Mouse (Mus musculus): ENCODE data around the gene Gatad1. TPM values are rescaled to one million over a fixed set of nuclear protein-coding genes. Genes with fewer than 3 reads are reported as not detected.

Gatad1 gene
- polyA plus RNA-seq (2015; fragmentation: Nextera tagmentation; extraction: Ambion mirVana), result 63.7 and 70.5 TPM in 2 replicates

DNA sequence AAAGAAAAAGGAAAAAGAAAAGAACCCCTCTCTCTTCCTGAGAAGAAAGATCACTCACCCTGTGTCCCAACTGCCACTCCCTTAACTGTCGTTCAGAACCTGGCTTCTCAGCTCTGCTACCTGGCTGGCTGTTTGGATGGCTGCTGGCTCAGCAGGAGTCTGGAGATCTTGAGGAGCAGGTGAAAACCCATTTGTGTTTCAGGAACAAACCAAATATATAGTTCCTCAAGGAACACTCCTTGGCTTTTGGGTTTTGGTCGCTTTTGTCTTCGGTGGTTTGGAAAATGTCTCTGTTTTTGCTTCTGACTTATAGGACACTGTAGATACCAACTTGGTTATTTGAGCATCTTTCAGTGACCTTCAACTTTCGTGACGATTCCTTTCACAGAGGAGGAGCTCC is at the start of gene Gatad1:
Gene Gatad1, minus strand, starts transcription at position 101 of the 400 bp plus-strand sequence.
- no peak within 1 kb of the TSS for H3K4me2 ChIP-seq (replicated peaks; ENCODE audit: low read depth, low read length)
- no peak within 1 kb of the TSS for H3K4me3 ChIP-seq (ENCODE audit: low read length)
- no peak for ATAC-seq (ENCODE audit: low FRiP score, low TSS enrichment)
- H3K27me3 ChIP-seq (ENCODE audit: insufficient read depth, low read length), result no peaks in the 10 kb centered on the region
- no peaks in the 10 kb centered on the region for H3K36me3 ChIP-seq (ENCODE audit: insufficient read depth, low read length)
- H3K4me1 ChIP-seq (ENCODE audit: insufficient read depth, low read length), result no peaks in the 10 kb centered on the region
- no peak within 1 kb of the TSS for H3K27ac ChIP-seq (ENCODE audit: low read length)
- no peaks in the 10 kb centered on the region for H3K9me3 ChIP-seq (ENCODE audit: low read length)
- WGBS, result 78% methylated on average over 5 of the region's 5 CpGs
- H3K9ac ChIP-seq (replicated peaks; ENCODE audit: low read length), result no peak within 1 kb of the TSS

DNA sequence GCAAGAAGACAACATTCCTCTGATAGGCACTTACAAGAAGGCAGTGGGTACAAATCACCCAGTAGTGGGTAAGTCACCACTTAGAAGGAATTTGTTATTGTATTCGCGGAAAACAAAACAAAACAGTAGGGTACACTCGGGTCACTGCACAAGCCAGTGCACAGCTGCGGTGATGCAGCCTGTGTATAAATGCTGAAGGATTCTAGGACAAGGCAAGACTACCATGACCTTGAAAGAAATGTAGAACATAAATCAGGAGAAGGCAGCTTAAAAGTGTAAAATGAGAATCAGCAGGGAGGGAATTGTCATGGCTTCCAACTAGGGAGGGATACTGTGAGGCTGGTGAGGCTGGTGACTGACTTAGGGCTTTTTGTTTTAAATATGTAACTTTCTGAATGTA is 45.2 kb upstream of the Gatad1 start:
- 43% methylated on average over 4 of the region's 4 CpGs for WGBS
- peak; percentile 67 for ATAC-seq (ENCODE audit: low FRiP score, low TSS enrichment)
- no peaks in the 10 kb centered on the region for H3K4me1 ChIP-seq (ENCODE audit: insufficient read depth, low read length)

GRCm38 (mm10) chr5:3700025-3700424 is 43.0 kb upstream of the Gatad1 start:
- H3K27me3 ChIP-seq (ENCODE audit: insufficient read depth, low read length), result no peaks in the 10 kb centered on the region
- H3K4me3 ChIP-seq (ENCODE audit: low read length), result no peak overlapping the region
- no peak overlapping the region for H3K4me2 ChIP-seq (replicated peaks; ENCODE audit: low read depth, low read length)
- peaks cover 7% of the 10 kb centered on the region for H3K36me3 ChIP-seq (ENCODE audit: insufficient read depth, low read length)
- H3K9ac ChIP-seq (replicated peaks; ENCODE audit: low read length), result no peak overlapping the region
- no peak overlapping the region for H3K27ac ChIP-seq (ENCODE audit: low read length)
- WGBS, result 82% methylated on average over 5 of the region's 5 CpGs
- no peak for ATAC-seq (ENCODE audit: low FRiP score, low TSS enrichment)
- no peaks in the 10 kb centered on the region for H3K4me1 ChIP-seq (ENCODE audit: insufficient read depth, low read length)
- no peaks in the 10 kb centered on the region for H3K9me3 ChIP-seq (ENCODE audit: low read length)

More for the DNA sequence above, 45.2 kb upstream of the Gatad1 start:
- Histone ChIP-seq H3K27ac (ENCODE audit: low read length) (no peak overlapping the region), H3K4me2 (replicated peaks; ENCODE audit: low read depth, low read length) (no peak overlapping the region), H3K9ac (replicated peaks; ENCODE audit: low read length) (no peak overlapping the region), H3K9me3 (ENCODE audit: low read length) (no peaks in the 10 kb centered on the region), H3K4me3 (ENCODE audit: low read length) (no peak overlapping the region), H3K27me3 (ENCODE audit: insufficient read depth, low read length) (no peaks in the 10 kb centered on the region), H3K36me3 (ENCODE audit: insufficient read depth, low read length) (peaks cover 12% of the 10 kb centered on the region)

GRCm38 (mm10) chr5:3696031-3696430 is 39.0 kb upstream of the Gatad1 start:
- no peak overlapping the region for H3K27ac ChIP-seq (ENCODE audit: low read length)
- WGBS, result 89% methylated on average over 3 of the region's 3 CpGs
- H3K27me3 ChIP-seq (ENCODE audit: insufficient read depth, low read length), result no peaks in the 10 kb centered on the region
- no peak overlapping the region for H3K4me2 ChIP-seq (replicated peaks; ENCODE audit: low read depth, low read length)
- H3K9ac ChIP-seq (replicated peaks; ENCODE audit: low read length), result no peak overlapping the region
- ATAC-seq (ENCODE audit: low FRiP score, low TSS enrichment), result no peak
- no peak overlapping the region for H3K4me3 ChIP-seq (ENCODE audit: low read length)
- H3K9me3 ChIP-seq (ENCODE audit: low read length), result no peaks in the 10 kb centered on the region
- H3K36me3 ChIP-seq (ENCODE audit: insufficient read depth, low read length), result peaks cover 22% of the 10 kb centered on the region
- no peaks in the 10 kb centered on the region for H3K4me1 ChIP-seq (ENCODE audit: insufficient read depth, low read length)

DNA sequence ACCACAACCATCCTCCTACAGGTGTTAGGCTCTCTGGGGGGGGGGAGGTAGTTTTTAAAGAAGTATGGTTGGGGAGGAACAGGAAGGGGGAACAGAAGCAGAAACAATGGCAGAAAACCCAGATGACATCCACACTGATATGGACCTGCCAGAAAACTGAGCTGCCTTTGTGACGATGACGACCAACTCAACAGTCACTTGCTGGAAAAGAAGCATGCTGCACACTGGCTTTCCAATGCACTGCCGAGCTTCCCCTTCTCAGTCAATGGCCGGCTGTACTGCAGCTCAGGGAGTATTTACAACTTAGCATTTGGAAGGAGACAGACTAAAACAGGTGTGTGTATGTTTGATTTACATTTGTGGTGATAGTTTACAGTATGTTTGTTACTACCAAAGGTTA is 38.2 kb upstream of the Gatad1 start:
- Histone ChIP-seq H3K4me3 (ENCODE audit: low read length) (no peak overlapping the region), H3K9ac (replicated peaks; ENCODE audit: low read length) (no peak overlapping the region), H3K27me3 (ENCODE audit: insufficient read depth, low read length) (no peaks in the 10 kb centered on the region), H3K9me3 (ENCODE audit: low read length) (no peaks in the 10 kb centered on the region), H3K36me3 (ENCODE audit: insufficient read depth, low read length) (peaks cover 22% of the 10 kb centered on the region), H3K4me2 (replicated peaks; ENCODE audit: low read depth, low read length) (no peak overlapping the region), H3K27ac (ENCODE audit: low read length) (no peak overlapping the region), H3K4me1 (ENCODE audit: insufficient read depth, low read length) (no peaks in the 10 kb centered on the region)
- no peak for ATAC-seq (ENCODE audit: low FRiP score, low TSS enrichment)
- WGBS, result 87% methylated on average over 4 of the region's 4 CpGs

GRCm38 (mm10) chr5:3692956-3693355 is 36.0 kb upstream of the Gatad1 start:
- no peaks in the 10 kb centered on the region for H3K27me3 ChIP-seq (ENCODE audit: insufficient read depth, low read length)
- no peaks in the 10 kb centered on the region for H3K4me1 ChIP-seq (ENCODE audit: insufficient read depth, low read length)
- WGBS, result 93% methylated on average over 9 of the region's 9 CpGs
- ATAC-seq (ENCODE audit: low FRiP score, low TSS enrichment), result no peak
- H3K9ac ChIP-seq (replicated peaks; ENCODE audit: low read length), result no peak overlapping the region
- no peak overlapping the region for H3K4me2 ChIP-seq (replicated peaks; ENCODE audit: low read depth, low read length)
- no peak overlapping the region for H3K27ac ChIP-seq (ENCODE audit: low read length)
- H3K4me3 ChIP-seq (ENCODE audit: low read length), result no peak overlapping the region
- H3K36me3 ChIP-seq (ENCODE audit: insufficient read depth, low read length), result peaks cover 22% of the 10 kb centered on the region
- H3K9me3 ChIP-seq (ENCODE audit: low read length), result no peaks in the 10 kb centered on the region

- 98% methylated on average over 3 of the region's 3 CpGs for WGBS
- no peak overlapping the region for H3K4me2 ChIP-seq (replicated peaks; ENCODE audit: low read depth, low read length)
- H3K36me3 ChIP-seq (ENCODE audit: insufficient read depth, low read length), result peaks cover 19% of the 10 kb centered on the region
- no peak overlapping the region for H3K27ac ChIP-seq (ENCODE audit: low read length)
- H3K9me3 ChIP-seq (ENCODE audit: low read length), result no peaks in the 10 kb centered on the region
- H3K9ac ChIP-seq (replicated peaks; ENCODE audit: low read length), result no peak overlapping the region
- no peaks in the 10 kb centered on the region for H3K27me3 ChIP-seq (ENCODE audit: insufficient read depth, low read length)
- ATAC-seq (ENCODE audit: low FRiP score, low TSS enrichment), result no peak
- H3K4me3 ChIP-seq (ENCODE audit: low read length), result no peak overlapping the region
- H3K4me1 ChIP-seq (ENCODE audit: insufficient read depth, low read length), result no peaks in the 10 kb centered on the region
Measured at GRCm38 (mm10) chr5:3691283-3691682, 34.3 kb upstream of the Gatad1 start.

GRCm38 (mm10) chr5:3688298-3688697 is 31.3 kb upstream of the Gatad1 start:
- Histone ChIP-seq H3K36me3 (ENCODE audit: insufficient read depth, low read length) (peaks cover 19% of the 10 kb centered on the region), H3K27ac (ENCODE audit: low read length) (no peak overlapping the region), H3K9me3 (ENCODE audit: low read length) (no peaks in the 10 kb centered on the region), H3K9ac (replicated peaks; ENCODE audit: low read length) (no peak overlapping the region), H3K4me3 (ENCODE audit: low read length) (no peak overlapping the region), H3K4me1 (ENCODE audit: insufficient read depth, low read length) (no peaks in the 10 kb centered on the region), H3K27me3 (ENCODE audit: insufficient read depth, low read length) (no peaks in the 10 kb centered on the region), H3K4me2 (replicated peaks; ENCODE audit: low read depth, low read length) (no peak overlapping the region)
- peak; percentile 58; the same call in 1 of the 2 replicates for ATAC-seq (ENCODE audit: low FRiP score, low TSS enrichment)
- WGBS, result 77% methylated on average over 8 of the region's 8 CpGs

GRCm38 (mm10) chr5:3669938-3670554 is 13.1 kb upstream of the Gatad1 start:
- WGBS, result 88% methylated on average over 6 of the region's 6 CpGs
- no peak overlapping the region for H3K9ac ChIP-seq (replicated peaks; ENCODE audit: low read length)
- no peak overlapping the region for H3K27ac ChIP-seq (ENCODE audit: low read length)
- no peaks in the 10 kb centered on the region for H3K36me3 ChIP-seq (ENCODE audit: insufficient read depth, low read length)
- no peak for ATAC-seq (ENCODE audit: low FRiP score, low TSS enrichment)
- no peak overlapping the region for H3K4me2 ChIP-seq (replicated peaks; ENCODE audit: low read depth, low read length)
- no peak overlapping the region for H3K4me3 ChIP-seq (ENCODE audit: low read length)
- no peaks in the 10 kb centered on the region for H3K4me1 ChIP-seq (ENCODE audit: insufficient read depth, low read length)
- no peaks in the 10 kb centered on the region for H3K27me3 ChIP-seq (ENCODE audit: insufficient read depth, low read length)
- no peaks in the 10 kb centered on the region for H3K9me3 ChIP-seq (ENCODE audit: low read length)

DNA sequence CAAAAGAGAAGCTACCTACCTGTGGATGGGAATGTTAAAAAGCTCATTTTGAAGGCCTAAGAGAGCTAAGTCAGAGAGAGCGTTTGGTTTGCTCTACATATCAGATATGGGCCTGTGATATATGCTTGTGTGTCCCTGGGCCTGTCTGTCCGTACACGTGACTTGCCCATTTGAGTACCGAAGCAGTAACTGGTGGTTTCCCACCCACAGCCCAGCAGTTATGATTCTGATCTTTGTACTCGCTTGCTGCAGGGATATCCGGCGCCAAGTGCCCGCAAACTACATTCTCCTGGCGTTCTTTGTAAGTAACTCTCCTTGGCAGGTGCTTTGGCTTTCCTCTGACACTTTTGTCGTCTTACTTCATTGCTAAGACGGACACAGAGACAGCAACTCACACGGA is 9.6 kb upstream of the Gatad1 start:
- no peak for ATAC-seq (ENCODE audit: low FRiP score, low TSS enrichment)
- H3K27ac ChIP-seq (ENCODE audit: low read length), result no peak overlapping the region
- no peak overlapping the region for H3K9ac ChIP-seq (replicated peaks; ENCODE audit: low read length)
- 86% methylated on average over 12 of the region's 12 CpGs for WGBS
- H3K4me3 ChIP-seq (ENCODE audit: low read length), result no peak overlapping the region
- no peaks in the 10 kb centered on the region for H3K9me3 ChIP-seq (ENCODE audit: low read length)
- no peaks in the 10 kb centered on the region for H3K36me3 ChIP-seq (ENCODE audit: insufficient read depth, low read length)
- no peaks in the 10 kb centered on the region for H3K27me3 ChIP-seq (ENCODE audit: insufficient read depth, low read length)
- H3K4me2 ChIP-seq (replicated peaks; ENCODE audit: low read depth, low read length), result no peak overlapping the region
- H3K4me1 ChIP-seq (ENCODE audit: insufficient read depth, low read length), result no peaks in the 10 kb centered on the region
